ENCODE assay signal across 21 mouse cellular contexts in the genomic region with DNA sequence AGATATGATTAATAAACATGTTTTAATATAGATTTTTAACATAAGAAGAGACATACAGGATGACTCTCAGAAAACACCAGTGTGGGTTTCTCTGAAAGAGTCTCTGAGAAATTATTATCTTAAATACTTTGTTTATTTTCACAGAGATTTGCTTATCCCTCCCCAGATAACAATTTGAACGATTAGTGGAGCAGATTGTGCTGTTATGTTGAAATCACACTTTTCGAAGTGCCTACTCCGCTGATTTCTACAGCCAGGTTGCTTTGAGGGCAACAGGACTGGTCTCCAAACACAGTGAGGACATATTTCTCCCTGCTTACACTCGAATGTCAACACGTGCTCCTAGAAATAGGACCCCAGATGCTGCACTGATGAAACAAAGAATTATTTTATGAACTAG. TPM values are rescaled to one million over a fixed set of nuclear protein-coding genes. Genes with fewer than 3 reads are reported as not detected.
"Had no signal": no experiment of that assay in that cellular context is flagged by ENCODE, and none has a peak within 500 bp of the region (broad histone marks: within the 10 kb centered on the region; RNA-seq: fewer than 3 reads in every experiment).

No protein-coding gene starts in this region.

- DNase-seq: lung, adult 2 months; lung, postnatal 14 days; lung, postnatal 36 days; retina, postnatal 1 day; right cerebral cortex, adult 18-20 months; right cerebral cortex, postnatal 25 days; right cerebral cortex, postnatal 4 days; spleen, adult 18-20 months; thymus, adult 18-20 months; thymus, postnatal 14 days; thymus, postnatal 36 days had no signal

- ATAC-seq: midbrain, embryonic 13.5 days; midbrain, embryonic 15.5 days had no signal

- H3K4me2 ChIP-seq: midbrain, embryonic 11.5 days; midbrain, embryonic 13.5 days; midbrain, embryonic 15.5 days; neural tube, embryonic 13.5 days; neural tube, embryonic 15.5 days had no signal

- H3K9me3 ChIP-seq: midbrain, embryonic 13.5 days; midbrain, embryonic 15.5 days; neural tube, embryonic 13.5 days; neural tube, embryonic 15.5 days had no signal

- H3K27ac ChIP-seq: liver, embryonic 14.5 days; macrophage; midbrain, embryonic 13.5 days; midbrain, embryonic 15.5 days; neural tube, embryonic 13.5 days; neural tube, embryonic 15.5 days had no signal

- H3K4me3 ChIP-seq: megakaryocyte, embryonic 14.5 days; midbrain, embryonic 13.5 days; midbrain, embryonic 15.5 days; myocyte; neural tube, embryonic 13.5 days; neural tube, embryonic 15.5 days had no signal

- H3K4me1 ChIP-seq: megakaryocyte, embryonic 14.5 days; midbrain, embryonic 13.5 days; midbrain, embryonic 15.5 days; neural tube, embryonic 13.5 days; neural tube, embryonic 15.5 days had no signal

- H3K9ac ChIP-seq: liver, embryonic 14.5 days; midbrain, embryonic 13.5 days; midbrain, embryonic 15.5 days; neural tube, embryonic 13.5 days; neural tube, embryonic 15.5 days had no signal

- H3K27me3 ChIP-seq: midbrain, embryonic 13.5 days; midbrain, embryonic 15.5 days; neural tube, embryonic 13.5 days; neural tube, embryonic 15.5 days had no signal

- H3K36me3 ChIP-seq: midbrain, embryonic 13.5 days; midbrain, embryonic 15.5 days; neural tube, embryonic 13.5 days; neural tube, embryonic 15.5 days had no signal

RNA-seq across cellular contexts. Expression of gene Adtrp, which starts 2.5 kb away (rescaled TPM):
- polyA plus RNA-seq: midbrain, embryonic 11.5 days; midbrain, embryonic 13.5 days; midbrain, embryonic 15.5 days; myocyte; neural tube, embryonic 11.5 days had no signal
